Mouse (Mus musculus) limb, embryonic 14.5 days (tissue): Measurements from ENCODE around the gene Sh2b2. TPM values are rescaled to one million over a fixed set of nuclear protein-coding genes. Genes with fewer than 3 reads are reported as not detected.

Experiments
- ATAC-seq: fragments of 200-750 bp; cut with Nextera tagmentation; 2 replicates; pipeline ENCODE4 v1.8.0; 2017; ENCODE audit warnings: low read depth, moderate number of reproducible peaks, moderate TSS enrichment; ENCODE audit not compliant: low FRiP score
- DNase-seq: peaks from one replicate; pipeline ENCODE4 v3.0.0-alpha.2; 2015; ENCODE audit warnings: low spot score
- H3K27ac ChIP-seq: fragments of 300-500 bp; sonication (generic); replicated peaks from 2 replicates; pipeline ENCODE4 v1.5.1; 2014; ENCODE audit warnings: low read depth, mild to moderate bottlenecking, low read length, moderate library complexity, mixed read lengths
- H3K27me3 ChIP-seq: fragments of 300-500 bp; sonication (generic); 2 replicates; pipeline ENCODE4 v1.6.1; 2014; ENCODE audit warnings: low read length, mixed read lengths; ENCODE audit not compliant: control insufficient read depth, insufficient read depth
- H3K36me3 ChIP-seq: fragments of 300-500 bp; sonication (generic); 2 replicates; pipeline ENCODE4 v1.6.1; 2014; ENCODE audit warnings: mild to moderate bottlenecking, low read length, moderate library complexity, mixed read lengths; ENCODE audit not compliant: control insufficient read depth, insufficient read depth
- H3K4me1 ChIP-seq: fragments of 300-500 bp; sonication (generic); 2 replicates; pipeline ENCODE4 v1.6.1; 2014; ENCODE audit warnings: antibody characterized with exemption, low read length, mixed read lengths; ENCODE audit not compliant: control insufficient read depth, insufficient read depth
- H3K4me2 ChIP-seq: fragments of 300-500 bp; sonication (generic); replicated peaks from 2 replicates; pipeline ENCODE4 v1.6.1; 2014; ENCODE audit warnings: low read depth, mild to moderate bottlenecking, low read length, moderate library complexity; ENCODE audit not compliant: severe bottlenecking
- H3K4me3 ChIP-seq: fragments of 300-500 bp; sonication (generic); replicated peaks from 2 replicates; pipeline ENCODE4 v1.5.1; 2014; ENCODE audit warnings: low read length
- H3K9ac ChIP-seq: fragments of 300-500 bp; sonication (generic); 2 replicates; pipeline ENCODE4 v1.6.1; 2014; ENCODE audit warnings: mild to moderate bottlenecking, low read depth, low read length, moderate library complexity; ENCODE audit not compliant: severe bottlenecking
- H3K9me3 ChIP-seq: fragments of 300-500 bp; sonication (generic); 2 replicates; pipeline ENCODE4 v1.6.1; 2016; ENCODE audit warnings: low read length; ENCODE audit not compliant: control insufficient read depth
- POLR2A ChIP-seq: fragments of 200-500 bp; IDR thresholded peaks from 2 replicates; pipeline ENCODE4 v1.8.0; 2012; ENCODE audit warnings: inconsistent platforms, mild to moderate bottlenecking, moderate library complexity, borderline replicate concordance; ENCODE audit not compliant: insufficient read depth, insufficient read length; ENCODE audit errors: extremely low read depth
- WGBS: fragments of 180-500 bp; shearing (Covaris S2); extraction: QIAGEN DNeasy Blood & Tissue Kit; methylation state at CpG from one replicate; pipeline ENCODE4 v1.1.7; 2014; 5-methylcytosine and 5-hydroxymethylcytosine counted together
- polyA plus RNA-seq, 2 experiments: library from polyadenylated mRNA; depleted of rRNA in 1 of 2; stranded (reverse) in 1 of 2; unstranded in 1 of 2; fragments of >200 nt; fragmentation: Nextera tagmentation in 1 of 2; extraction: Ambion mirVana in 1 of 2; gene quantifications; 2 replicates each; pipeline versions ENCODE4 v1.2.1 to v1.2.3; 2012 to 2014

Gene Sh2b2
- polyA plus RNA-seq, 2 experiments, result 6.3 to 14.6 TPM

GRCm38 (mm10) chr5:136226246-136226876, 20.0 kb downstream of the Sh2b2 start:
- Histone ChIP-seq H3K9me3 (no peaks in the 10 kb centered on the region), H3K4me1 (no peaks in the 10 kb centered on the region), H3K27me3 (no peaks in the 10 kb centered on the region), H3K27ac (no peak overlapping the region), H3K4me2 (no peak overlapping the region), H3K9ac (no peak overlapping the region), H3K36me3 (peaks cover 22% of the 10 kb centered on the region), H3K4me3 (no peak overlapping the region)
- no peak for TF ChIP-seq POLR2A
- ATAC-seq (no peak), DNase-seq (no peak)
- WGBS, result 70% methylated on average over 7 of the region's 7 CpGs

GRCm38 (mm10) chr5:136218585-136218984, 27.8 kb downstream of the Sh2b2 start:
- ATAC-seq (no peak), DNase-seq (no peak)
- Histone ChIP-seq H3K4me2 (no peak overlapping the region), H3K9me3 (no peaks in the 10 kb centered on the region), H3K9ac (no peak overlapping the region), H3K4me3 (no peak overlapping the region), H3K4me1 (no peaks in the 10 kb centered on the region), H3K27me3 (no peaks in the 10 kb centered on the region), H3K36me3 (peaks cover 8% of the 10 kb centered on the region), H3K27ac (no peak overlapping the region)
- TF ChIP-seq POLR2A, result no peak
- 86% methylated on average over 12 of the region's 12 CpGs for WGBS

- no peak overlapping the region for H3K9ac ChIP-seq
- ATAC-seq, result no peak
- H3K4me2 ChIP-seq, result no peak overlapping the region
- no peak overlapping the region for H3K27ac ChIP-seq
- DNase-seq, result no peak
- no peaks in the 10 kb centered on the region for H3K4me1 ChIP-seq
- 72% methylated on average over 4 of the region's 4 CpGs for WGBS
- no peak overlapping the region for H3K4me3 ChIP-seq
- H3K9me3 ChIP-seq, result no peaks in the 10 kb centered on the region
- peaks cover 7% of the 10 kb centered on the region; the same call in 1 of the 2 replicates for H3K36me3 ChIP-seq
- no peaks in the 10 kb centered on the region for H3K27me3 ChIP-seq
- TF ChIP-seq POLR2A, result no peak
Measured at GRCm38 (mm10) chr5:136217932-136218381, 28.4 kb downstream of the Sh2b2 start.

GRCm38 (mm10) chr5:136217004-136217665, 29.2 kb downstream of the Sh2b2 start:
- H3K9ac ChIP-seq, result no peak overlapping the region
- no peaks in the 10 kb centered on the region for H3K9me3 ChIP-seq
- DNase-seq, result no peak
- no peaks in the 10 kb centered on the region for H3K27me3 ChIP-seq
- WGBS, result 78% methylated on average over 18 of the region's 18 CpGs
- H3K36me3 ChIP-seq, result peaks cover 7% of the 10 kb centered on the region; the same call in 1 of the 2 replicates
- no peak overlapping the region for H3K4me3 ChIP-seq
- H3K27ac ChIP-seq, result no peak overlapping the region
- ATAC-seq, result peak; percentile 51; the same call in 1 of the 2 replicates
- H3K4me1 ChIP-seq, result no peaks in the 10 kb centered on the region
- no peak for TF ChIP-seq POLR2A
- H3K4me2 ChIP-seq, result no peak overlapping the region

GRCm38 (mm10) chr5:136215958-136216357, 30.4 kb downstream of the Sh2b2 start:
- no peak overlapping the region for H3K4me3 ChIP-seq
- no peak for DNase-seq
- H3K36me3 ChIP-seq, result peaks cover 4% of the 10 kb centered on the region; the same call in 1 of the 2 replicates
- H3K27me3 ChIP-seq, result no peaks in the 10 kb centered on the region
- no peak for TF ChIP-seq POLR2A
- no peak overlapping the region for H3K4me2 ChIP-seq
- H3K4me1 ChIP-seq, result no peaks in the 10 kb centered on the region
- ATAC-seq, result no peak
- H3K27ac ChIP-seq, result no peak overlapping the region
- H3K9me3 ChIP-seq, result no peaks in the 10 kb centered on the region
- H3K9ac ChIP-seq, result no peak overlapping the region
- 71% methylated on average over 5 of the region's 5 CpGs for WGBS
